Mouse (Mus musculus) stomach, postnatal 0 days (tissue): ENCODE data around the gene Fam189b. TPM values are rescaled to one million over a fixed set of nuclear protein-coding genes. Genes with fewer than 3 reads are reported as not detected.

Source experiments
- ATAC-seq: fragments of 200-750 bp; cut with Nextera tagmentation; 2 replicates; pipeline ENCODE4 v1.8.0; 2017; ENCODE audit not compliant: low FRiP score, low TSS enrichment
- DNase-seq: peaks from one replicate; pipeline ENCODE4 v3.0.0-alpha.2; 2016; ENCODE audit warnings: low spot score
- H3K27ac ChIP-seq: fragments of 300-500 bp; sonication (generic); replicated peaks from 2 replicates; pipeline ENCODE4 v1.5.1; 2014; ENCODE audit warnings: mild to moderate bottlenecking, control low read depth
- H3K27me3 ChIP-seq: fragments of 300-500 bp; sonication (generic); 2 replicates; pipeline ENCODE4 v1.6.1; 2014; ENCODE audit warnings: low read length; ENCODE audit not compliant: control insufficient read depth, insufficient read depth
- H3K36me3 ChIP-seq: fragments of 300-500 bp; sonication (generic); 2 replicates; pipeline ENCODE4 v1.6.1; 2014; ENCODE audit warnings: low read length, mixed read lengths; ENCODE audit not compliant: control insufficient read depth, insufficient read depth
- H3K4me1 ChIP-seq: fragments of 300-500 bp; sonication (generic); replicated peaks from 2 replicates; pipeline ENCODE4 v1.6.1; 2014; ENCODE audit warnings: antibody characterized with exemption; ENCODE audit not compliant: control insufficient read depth, insufficient read depth
- H3K4me2 ChIP-seq: fragments of 300-500 bp; sonication (generic); replicated peaks from 2 replicates; pipeline ENCODE4 v1.6.1; 2014; ENCODE audit warnings: low read depth, mild to moderate bottlenecking, control low read depth, moderate library complexity
- H3K4me3 ChIP-seq: fragments of 300-500 bp; sonication (generic); 2 replicates; pipeline ENCODE4 v1.5.1; 2014; ENCODE audit warnings: low read depth, low read length, control low read depth
- H3K9ac ChIP-seq: fragments of 300-500 bp; sonication (generic); 2 replicates; pipeline ENCODE4 v1.6.1; 2014; ENCODE audit warnings: mild to moderate bottlenecking, low read length, control low read depth, mixed read lengths
- H3K9me3 ChIP-seq: fragments of 300-500 bp; sonication (generic); 2 replicates; pipeline ENCODE4 v1.6.1; 2016; ENCODE audit warnings: low read length; ENCODE audit not compliant: control insufficient read depth
- CTCF ChIP-seq: IDR thresholded peaks from 2 replicates; pipeline ENCODE4 v1.5.1; 2016; ENCODE audit warnings: antibody characterized with exemption, low read depth, mild to moderate bottlenecking, moderate library complexity
- EP300 ChIP-seq: optimal IDR thresholded peaks from 2 replicates; pipeline ENCODE3; 2016; ENCODE audit warnings: antibody characterized with exemption
- WGBS: fragments of 180-500 bp; shearing (Covaris S2); extraction: QIAGEN DNeasy Blood & Tissue Kit; methylation state at CpG from one replicate; pipeline ENCODE4 v1.1.7; 2014; 5-methylcytosine and 5-hydroxymethylcytosine counted together
- polyA plus RNA-seq: library from polyadenylated mRNA; unstranded; fragments of >200 nt; fragmentation: Nextera tagmentation; extraction: Ambion mirVana; gene quantifications from 2 replicates; pipeline ENCODE4 v1.2.1, GENCODE M21; 2015

Fam189b gene
- polyA plus RNA-seq, 1 experiment from 2014 or later: 7.5 TPM

GRCm38 (mm10) chr3:89230561-89230960 lies 47.6 kb downstream of the Fam189b start:
- H3K27ac ChIP-seq: no peak overlapping the region
- ATAC-seq (no peak), DNase-seq (no peak)
- peak overlapping the region; percentile 61 for H3K4me2 ChIP-seq
- peaks cover 3% of the 10 kb centered on the region; the same call in 1 of the 2 replicates for H3K4me1 ChIP-seq
- H3K9me3 ChIP-seq: no peaks in the 10 kb centered on the region
- peak overlapping the region; percentile 38; the same call in 1 of the 2 replicates for H3K4me3 ChIP-seq
- 68% methylated on average over 2 of the region's 2 CpGs for WGBS
- TF ChIP-seq EP300: no peak
- TF ChIP-seq CTCF: no peak
- no peak overlapping the region for H3K9ac ChIP-seq
- H3K27me3 ChIP-seq: no peaks in the 10 kb centered on the region
- H3K36me3 ChIP-seq: no peaks in the 10 kb centered on the region

- peak; percentile 35 for DNase-seq
- Histone ChIP-seq H3K9me3 (no peaks in the 10 kb centered on the region), H3K4me2 (peak overlapping the region; percentile 61), H3K27ac (peak overlapping the region; percentile 89; the same call in 1 of the 2 replicates), H3K4me1 (peaks cover 3% of the 10 kb centered on the region; the same call in 1 of the 2 replicates), H3K36me3 (no peaks in the 10 kb centered on the region), H3K9ac (peak overlapping the region; percentile 45), H3K27me3 (no peaks in the 10 kb centered on the region), H3K4me3 (peak overlapping the region; percentile 38)
- WGBS: 45% methylated on average over 7 of the region's 7 CpGs
- ATAC-seq: no peak
- TF ChIP-seq EP300 (no peak), CTCF (no peak)
These were observed 48.4 kb downstream of the Fam189b start for GRCm38 (mm10) chr3:89231345-89231744.

- Histone ChIP-seq H3K9ac (peak overlapping the region; percentile 45), H3K4me3 (peak overlapping the region; percentile 38), H3K9me3 (no peaks in the 10 kb centered on the region), H3K27ac (peak overlapping the region; percentile 89), H3K27me3 (no peaks in the 10 kb centered on the region), H3K4me1 (peaks cover 3% of the 10 kb centered on the region; the same call in 1 of the 2 replicates), H3K4me2 (peak overlapping the region; percentile 61), H3K36me3 (no peaks in the 10 kb centered on the region)
- ATAC-seq: no peak
- peak; percentile 34 for DNase-seq
- TF ChIP-seq EP300: no peak
- TF ChIP-seq CTCF: no peak
- 62% methylated on average over 16 of the region's 16 CpGs for WGBS
These were observed 48.9 kb downstream of the Fam189b start for GRCm38 (mm10) chr3:89231772-89232275.

GRCm38 (mm10) chr3:89232614-89233013 lies 49.7 kb downstream of the Fam189b start:
- Histone ChIP-seq H3K27ac (peak overlapping the region; percentile 89), H3K4me3 (no peak overlapping the region), H3K4me2 (peak overlapping the region; percentile 61), H3K27me3 (no peaks in the 10 kb centered on the region), H3K4me1 (peaks cover 2% of the 10 kb centered on the region; the same call in 1 of the 2 replicates), H3K9ac (peak overlapping the region; percentile 45; the same call in 1 of the 2 replicates), H3K9me3 (no peaks in the 10 kb centered on the region), H3K36me3 (no peaks in the 10 kb centered on the region)
- TF ChIP-seq EP300 (no peak), CTCF (no peak)
- DNase-seq (peak; percentile 81), ATAC-seq (no peak)
- whole genome bisulfite sequencing: 51% methylated on average over 6 of the region's 6 CpGs

GRCm38 (mm10) chr3:89233562-89234110 lies 50.7 kb downstream of the Fam189b start:
- peak; percentile 83 for ATAC-seq
- WGBS: 45% methylated on average over 14 of the region's 14 CpGs
- TF ChIP-seq CTCF: peak; percentile 53
- TF ChIP-seq EP300: no peak
- Histone ChIP-seq H3K4me3 (no peak overlapping the region), H3K36me3 (no peaks in the 10 kb centered on the region), H3K27me3 (no peaks in the 10 kb centered on the region), H3K9me3 (no peaks in the 10 kb centered on the region), H3K4me1 (no peaks in the 10 kb centered on the region), H3K4me2 (0 out of 2 replicates have a peak overlapping the region, but pooled peaks have one; percentile 27), H3K27ac (peak overlapping the region; percentile 89), H3K9ac (no peak overlapping the region)
- peak; percentile 94 for DNase-seq

GRCm38 (mm10) chr3:89236516-89236915 lies 53.6 kb downstream of the Fam189b start:
- no peaks in the 10 kb centered on the region for H3K36me3 ChIP-seq

More at GRCm38 (mm10) chr3:89236516-89236915, 53.6 kb downstream of the Fam189b start:
- Histone ChIP-seq H3K27ac (no peak overlapping the region), H3K27me3 (no peaks in the 10 kb centered on the region), H3K4me1 (no peaks in the 10 kb centered on the region), H3K4me3 (no peak overlapping the region), H3K9ac (no peak overlapping the region; the same call in 1 of the 2 replicates), H3K9me3 (no peaks in the 10 kb centered on the region), H3K4me2 (no peak overlapping the region)
- no peak for DNase-seq
- no peak for TF ChIP-seq CTCF
- TF ChIP-seq EP300: no peak
- 87% methylated on average over 9 of the region's 10 CpGs for WGBS
- no peak for ATAC-seq
